8 mouse cellular contexts compared by ENCODE assay signal in the genomic region with DNA sequence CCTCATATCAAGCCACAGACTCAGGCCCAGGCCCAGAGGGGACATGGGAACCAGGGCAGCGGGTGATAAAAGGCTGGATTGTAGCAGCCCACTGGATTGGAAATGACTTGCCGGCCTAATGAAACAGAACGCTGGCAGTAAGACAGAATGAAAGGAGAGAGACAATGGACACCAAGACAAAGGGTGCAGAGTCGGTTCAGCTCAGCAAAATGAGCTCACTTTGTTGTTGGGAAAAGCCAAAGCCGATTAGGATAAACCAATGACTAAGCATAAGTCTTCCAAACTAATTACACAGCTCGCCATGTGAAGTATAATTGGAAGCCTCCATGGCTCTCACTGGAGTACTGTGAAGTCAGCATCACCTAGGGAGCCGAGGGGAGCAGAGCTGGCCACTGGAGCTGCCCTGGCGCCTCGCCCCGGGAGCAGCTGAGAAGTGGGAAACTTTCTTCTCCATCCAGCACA.
DNase-seq lines count a peak whose midpoint lies in the region; TF ChIP-seq lines count a peak whose summit lies in the region.

No protein-coding gene starts in this region.

- H3K4me3 ChIP-seq in ES-E14 (ENCODE audit: insufficient read depth in 1 of 2, low read depth in 1 of 2, low read length in 2 of 2, poor library complexity in 1 of 2, severe bottlenecking in 1 of 2): no peak overlapping the region
- H3K4me3 ChIP-seq in gastrocnemius, adult 2 months: peak overlapping the region; percentile 4; the same call in 1 of the 2 replicates

- peak; percentile 49 to 73 for DNase-seq in cerebellum, postnatal 10 days
- no peak for DNase-seq in cerebellum, adult 11 months
- no peak for DNase-seq in ES-E14 (ENCODE audit: low read depth, low spot score)
- DNase-seq in gastrocnemius, adult 2 months: peak; percentile 83
- DNase-seq in layer of hippocampus, postnatal 10 days (ENCODE audit: low spot score in 2 of 2): peak; percentile 56 to 68
- DNase-seq in retina, postnatal 1 day: peak; percentile 99
- DNase-seq in ovary, postnatal 14 days (ENCODE audit: low spot score): no peak
- no peak for DNase-seq in adrenal gland, postnatal 14 days

- H3K27ac ChIP-seq in ES-E14 (ENCODE audit: insufficient read depth, low read depth, low read length, poor library complexity, severe bottlenecking): peak overlapping the region; percentile 98
- peak overlapping the region; percentile 88 for H3K27ac ChIP-seq in gastrocnemius, adult 2 months

- TF ChIP-seq CTCF in gastrocnemius, adult 2 months (IDR thresholded peaks at IDR 0.05): no peak

- in situ Hi-C loops in ES-E14 (cut with MboI; ENCODE audit: low sequenced_read_pairs in 2 of 2, unreplicated experiment in 2 of 2): no loop called here

- H3K9me3 ChIP-seq in ES-E14 (ENCODE audit: control insufficient read depth, insufficient read depth, low read depth, low read length): no peaks in the 10 kb centered on the region

- peaks cover 6% of the 10 kb centered on the region; the same call in 1 of the 2 replicates for H3K36me3 ChIP-seq in ES-E14 (ENCODE audit: control insufficient read depth, insufficient read depth, low read length, poor library complexity, severe bottlenecking)

- H3K4me1 ChIP-seq in ES-E14 (ENCODE audit: control insufficient read depth in 2 of 2, insufficient read depth in 2 of 2, low read length in 2 of 2, poor library complexity in 1 of 2): peaks cover 7 to 12% of the 10 kb centered on the region in 2 experiments

- H3K9ac ChIP-seq in ES-E14 (ENCODE audit: insufficient read depth, low read depth, low read length, poor library complexity, severe bottlenecking): peak overlapping the region; percentile 20; the same call in 1 of the 2 replicates

- intact Hi-C loops in gastrocnemius, adult 2 months (cut with DNase I): no loop called here

TF ChIP-seq in ES-E14, 5 proteins besides CTCF, POLR2A, EP300 and RAD21:
- no peak for TF ChIP-seq MAFK (IDR thresholded peaks at IDR 0.05; ENCODE audit: insufficient read depth, low read depth, low read length)
- TF ChIP-seq ZC3H11A (IDR thresholded peaks at IDR 0.05; ENCODE audit: borderline replicate concordance, low read depth, low read length): no peak
- TF ChIP-seq CHD2 (IDR thresholded peaks at IDR 0.05; ENCODE audit: low read depth, low read length): no peak
- TF ChIP-seq HCFC1 (IDR thresholded peaks at IDR 0.05; ENCODE audit: borderline replicate concordance, insufficient read depth, low read length): no peak
- TF ChIP-seq ZNF384 (IDR thresholded peaks at IDR 0.05; ENCODE audit: low read depth, low read length): no peak

Comparison
In these comparisons a context has a peak if more than half of its experiments do, and no peak if none do; other contexts are left out.
1. DNase-seq: peak in cerebellum, postnatal 10 days (2 of 2), gastrocnemius, adult 2 months (single experiment), layer of hippocampus, postnatal 10 days (2 of 2) and retina, postnatal 1 day (single experiment); none in cerebellum, adult 11 months (single experiment), ES-E14 (single experiment), ovary, postnatal 14 days (single experiment) and adrenal gland, postnatal 14 days (single experiment).